Mouse (Mus musculus): Measurements from ENCODE around the gene Ppp6r3. TPM values are rescaled to one million over a fixed set of nuclear protein-coding genes. Genes with fewer than 3 reads are reported as not detected.
"Not testable (repeated sequence)": the region's sequence is repeated elsewhere in the genome, so short reads cannot be mapped to it uniquely, and the experiment has no call there.

Gene Ppp6r3
- polyA plus RNA-seq, 1 experiment = 88.1 TPM

DNA sequence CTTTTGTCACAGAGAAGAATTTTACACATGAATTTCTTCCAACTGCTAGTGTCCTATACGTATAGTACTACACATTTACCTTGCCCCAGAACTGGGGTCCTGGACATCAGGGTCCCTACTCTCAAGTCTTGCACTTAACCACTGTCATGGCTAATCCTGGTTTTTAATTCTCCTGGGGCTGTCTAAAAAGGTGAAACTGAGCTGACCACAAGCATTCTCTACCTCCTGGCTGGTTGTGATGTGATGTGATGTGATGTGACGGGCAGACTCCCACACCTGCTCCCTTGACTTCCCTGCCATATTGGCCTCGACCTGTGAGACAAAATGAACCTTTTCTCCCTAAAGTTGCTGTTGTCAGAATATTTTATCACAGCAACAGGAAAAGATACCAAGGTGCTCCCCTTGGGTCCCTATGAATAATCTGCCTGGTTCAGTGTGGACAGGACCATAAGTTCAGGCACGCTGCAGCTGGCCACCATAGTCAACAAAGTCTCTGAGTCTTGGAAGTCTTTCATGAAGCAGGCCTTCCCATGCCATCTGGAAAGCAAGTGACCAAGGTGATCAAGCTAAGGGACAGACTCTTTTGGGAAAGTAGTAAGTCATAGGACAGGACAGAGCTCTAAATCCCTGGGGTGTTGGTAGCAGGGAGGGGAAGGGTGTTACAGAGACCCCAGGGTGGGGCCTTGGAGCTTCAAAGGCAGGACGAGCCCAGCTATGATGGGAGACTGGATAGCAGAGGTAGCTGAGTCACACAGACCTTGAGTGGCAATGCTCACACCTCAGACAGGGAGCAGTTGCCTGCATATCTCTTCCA, 1.1 kb upstream of the Ppp6r3 start:
- no peak for DNase-seq (ENCODE audit: extremely low spot score in 1 of 2, low spot score in 1 of 2)

GRCm38 (mm10) chr19:3575276-3575631, 295 bp downstream of the Ppp6r3 start:
- DNase-seq (ENCODE audit: extremely low spot score in 1 of 2, low spot score in 1 of 2) = no peak

- no peak for DNase-seq (ENCODE audit: extremely low spot score in 1 of 2, low spot score in 1 of 2)
Observed at GRCm38 (mm10) chr19:3574593-3575094, 905 bp downstream of the Ppp6r3 start.

DNA sequence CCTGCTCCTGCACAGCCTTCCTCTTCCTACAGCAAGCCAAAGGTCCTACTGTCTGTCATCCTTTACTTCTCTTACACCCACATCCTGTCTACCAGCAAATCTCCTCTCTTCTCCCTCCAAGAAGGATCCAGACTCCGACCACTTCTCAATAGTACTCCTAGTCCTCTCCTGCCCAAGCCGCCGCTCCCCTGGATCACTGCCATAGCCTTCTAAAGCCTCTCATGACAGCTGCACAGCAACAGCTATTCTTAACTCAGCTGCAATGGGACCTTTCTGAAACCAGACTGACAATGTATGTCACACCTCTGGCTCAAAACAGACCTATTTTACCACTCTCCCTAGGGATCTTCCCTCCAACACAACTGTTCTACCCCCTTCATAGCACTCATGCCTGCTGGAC, 11.2 kb downstream of the Ppp6r3 start:
- no peak for DNase-seq (ENCODE audit: extremely low spot score in 1 of 2, low spot score in 1 of 2)

- DNase-seq (ENCODE audit: extremely low spot score in 1 of 2, low spot score in 1 of 2) = no peak
Observed at GRCm38 (mm10) chr19:3562752-3563151, 12.8 kb downstream of the Ppp6r3 start.

DNA sequence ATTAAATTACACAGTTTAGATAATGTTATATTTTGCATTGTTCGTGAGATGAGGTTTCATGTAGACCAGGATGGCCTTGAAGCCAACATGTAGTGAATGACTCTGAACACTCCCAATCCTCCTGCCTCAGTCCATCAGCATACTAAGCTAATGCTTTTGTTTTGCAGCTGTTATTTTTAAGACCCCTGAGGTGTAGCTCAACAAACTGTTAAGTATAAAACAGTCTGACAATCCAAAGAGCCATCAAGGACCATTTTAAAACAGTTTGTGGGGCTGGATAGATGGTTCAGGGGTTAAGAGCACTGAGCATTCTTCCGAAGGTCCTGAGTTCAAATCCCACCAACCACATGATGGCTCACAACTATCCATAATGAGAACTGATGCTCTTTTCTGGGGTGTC, 13.3 kb downstream of the Ppp6r3 start:
- no peak for DNase-seq (ENCODE audit: extremely low spot score in 1 of 2, low spot score in 1 of 2)

DNA sequence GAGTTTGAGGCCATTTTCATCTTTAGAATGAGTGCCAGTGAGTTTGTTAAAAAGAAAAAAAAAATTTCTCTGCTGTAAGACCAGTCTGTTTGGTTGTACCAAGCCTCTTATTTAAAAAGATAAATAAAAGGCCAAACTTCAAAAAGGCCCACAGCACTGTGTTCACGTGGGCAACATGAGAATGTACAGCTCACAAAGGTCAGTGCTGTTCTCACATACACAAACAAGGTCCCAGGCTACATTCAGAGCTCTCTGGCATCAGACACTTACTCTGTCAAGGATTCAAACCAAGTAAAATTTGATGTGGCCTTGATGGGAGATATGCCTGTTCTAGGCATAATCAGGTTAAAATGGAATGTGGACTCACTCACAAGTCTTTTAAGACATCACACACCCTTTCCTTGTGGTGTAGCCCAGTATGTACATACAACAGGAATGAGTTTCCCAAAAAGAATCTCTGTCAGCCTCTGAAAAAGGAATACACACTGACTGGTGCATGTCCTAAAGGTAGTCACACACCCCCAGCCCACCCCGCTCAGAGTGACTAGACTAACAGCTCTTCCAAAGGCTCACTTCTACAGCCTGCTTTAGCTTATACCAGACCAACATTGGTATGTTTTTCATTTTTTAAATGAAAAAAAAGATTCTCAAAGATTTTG, 19.3 kb downstream of the Ppp6r3 start:
- DNase-seq (ENCODE audit: extremely low spot score in 1 of 2, low spot score in 1 of 2) = no peak

DNA sequence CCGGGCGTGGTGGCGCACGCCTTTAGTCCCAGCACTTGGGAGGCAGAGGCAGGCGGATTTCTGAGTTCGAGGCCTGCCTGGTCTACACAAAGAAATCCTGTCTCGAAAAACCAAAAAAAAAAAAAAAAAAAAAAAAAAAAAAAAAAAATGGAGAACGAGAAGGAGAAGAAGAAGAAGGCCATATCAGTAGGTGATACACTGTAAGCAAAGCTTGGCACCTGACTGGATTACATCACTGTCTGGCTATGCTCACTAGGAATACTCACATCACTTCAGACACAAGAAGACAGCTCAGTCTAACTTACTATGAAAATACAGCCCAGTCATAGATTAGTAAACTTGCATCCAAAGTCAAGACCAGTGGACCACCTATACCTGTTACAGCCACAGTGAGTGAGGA, 20.8 kb downstream of the Ppp6r3 start:
- DNase-seq (ENCODE audit: extremely low spot score in 1 of 2, low spot score in 1 of 2) = no peak

DNA sequence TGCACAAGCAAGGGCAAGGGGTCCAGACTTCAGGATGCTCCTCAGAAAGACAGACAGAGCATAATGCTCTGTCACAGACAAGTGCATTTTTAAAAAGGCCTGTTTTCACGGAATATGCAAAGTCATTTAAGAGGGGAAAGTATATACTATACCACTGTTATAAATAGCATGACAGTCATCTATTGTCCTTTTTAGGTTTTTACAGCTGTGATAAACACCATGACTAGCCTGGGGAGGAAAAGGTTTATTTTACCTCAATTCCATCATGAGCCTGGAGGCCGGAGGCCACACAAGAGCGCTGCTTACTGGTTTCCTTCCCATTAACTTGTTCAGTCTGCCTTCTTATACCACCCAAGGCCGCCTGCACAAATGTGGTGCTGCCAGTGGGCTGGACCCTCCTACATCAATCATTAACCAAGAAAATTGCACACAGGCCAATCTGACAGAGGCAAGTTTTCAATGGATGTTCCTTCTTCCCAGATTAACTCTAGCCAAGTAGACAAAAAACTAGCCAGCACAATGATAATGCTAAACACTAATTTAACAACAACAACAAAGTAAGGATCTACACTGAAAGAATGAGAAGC, 23.9 kb downstream of the Ppp6r3 start:
- no peak for DNase-seq (ENCODE audit: extremely low spot score in 1 of 2, low spot score in 1 of 2)

GRCm38 (mm10) chr19:3550101-3550500, 25.4 kb downstream of the Ppp6r3 start:
- DNase-seq (ENCODE audit: extremely low spot score in 1 of 2, low spot score in 1 of 2) = no peak

DNA sequence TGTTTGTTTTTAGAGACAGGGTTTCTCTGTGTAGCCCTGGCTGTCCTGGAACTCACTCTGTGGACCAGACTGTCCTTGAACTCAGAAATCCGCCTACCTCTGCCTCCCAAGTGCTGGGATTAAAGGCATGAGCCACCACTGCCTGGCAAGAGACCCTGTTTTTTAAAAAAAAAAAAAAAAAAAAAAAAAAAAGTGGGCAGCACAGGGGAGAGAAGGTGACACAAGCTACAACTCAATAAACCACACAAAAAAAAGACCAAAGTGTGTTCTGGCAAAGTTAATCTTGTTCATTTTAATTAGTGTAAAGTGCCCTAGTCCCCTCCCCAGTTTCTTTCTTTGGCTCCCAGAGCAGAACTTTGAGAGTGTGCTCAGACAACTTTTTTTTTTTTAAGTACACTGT, 26.3 kb downstream of the Ppp6r3 start:
- DNase-seq (ENCODE audit: extremely low spot score in 1 of 2, low spot score in 1 of 2) = no peak

DNA sequence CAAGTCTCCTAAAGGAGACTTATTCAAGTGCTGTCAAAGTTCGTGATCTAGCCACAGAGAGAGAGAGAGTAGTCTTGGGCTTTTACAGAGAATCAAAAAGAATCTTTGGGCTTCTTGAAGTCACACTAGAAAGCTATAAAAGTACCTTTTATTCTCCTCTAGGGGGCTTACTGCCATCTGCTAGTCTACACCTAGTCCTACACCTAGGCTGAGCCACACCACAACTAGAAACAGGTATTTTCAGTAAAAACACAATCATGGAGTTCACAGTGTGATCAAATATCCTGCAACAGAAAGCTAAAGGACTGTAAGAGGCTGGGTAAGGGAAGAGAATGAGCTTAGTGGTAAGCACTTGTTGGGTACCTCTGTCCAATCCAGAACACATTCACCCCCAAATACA, 27.2 kb downstream of the Ppp6r3 start:
- DNase-seq (ENCODE audit: extremely low spot score in 1 of 2, low spot score in 1 of 2) = no peak

GRCm38 (mm10) chr19:3544995-3545394, 30.6 kb downstream of the Ppp6r3 start:
- DNase-seq (ENCODE audit: extremely low spot score in 1 of 2, low spot score in 1 of 2) = no peak

GRCm38 (mm10) chr19:3542591-3542990, 33.0 kb downstream of the Ppp6r3 start:
- no peak for DNase-seq (ENCODE audit: extremely low spot score in 1 of 2, low spot score in 1 of 2)

GRCm38 (mm10) chr19:3540997-3541396, 34.6 kb downstream of the Ppp6r3 start:
- DNase-seq (ENCODE audit: extremely low spot score in 1 of 2, low spot score in 1 of 2) = no peak

- no peak for DNase-seq (ENCODE audit: extremely low spot score in 1 of 2, low spot score in 1 of 2)
Observed at GRCm38 (mm10) chr19:3540254-3540653, 35.3 kb downstream of the Ppp6r3 start.

DNA sequence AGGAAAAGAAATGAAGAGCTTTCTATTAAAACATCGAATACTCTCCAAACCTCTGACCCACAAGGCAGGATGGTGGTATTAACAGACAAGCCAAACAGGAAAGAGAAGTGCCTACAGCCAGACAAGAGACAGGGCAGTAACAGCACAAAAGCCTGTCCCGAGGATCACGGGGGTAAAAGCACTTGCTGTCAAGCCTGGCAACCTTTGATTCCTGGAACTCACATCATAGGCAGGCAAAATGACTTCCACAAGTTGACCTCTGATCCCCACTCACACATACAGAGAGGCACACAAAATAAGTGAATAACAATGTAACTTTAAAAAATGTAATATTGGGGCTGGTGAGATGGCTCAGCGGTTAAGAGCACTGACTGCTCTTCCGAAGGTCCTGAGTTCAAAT, 36.1 kb downstream of the Ppp6r3 start:
- DNase-seq (ENCODE audit: extremely low spot score in 1 of 2, low spot score in 1 of 2) = no peak

GRCm38 (mm10) chr19:3537658-3538057, 37.9 kb downstream of the Ppp6r3 start:
- no peak for DNase-seq (ENCODE audit: extremely low spot score in 1 of 2, low spot score in 1 of 2)

DNA sequence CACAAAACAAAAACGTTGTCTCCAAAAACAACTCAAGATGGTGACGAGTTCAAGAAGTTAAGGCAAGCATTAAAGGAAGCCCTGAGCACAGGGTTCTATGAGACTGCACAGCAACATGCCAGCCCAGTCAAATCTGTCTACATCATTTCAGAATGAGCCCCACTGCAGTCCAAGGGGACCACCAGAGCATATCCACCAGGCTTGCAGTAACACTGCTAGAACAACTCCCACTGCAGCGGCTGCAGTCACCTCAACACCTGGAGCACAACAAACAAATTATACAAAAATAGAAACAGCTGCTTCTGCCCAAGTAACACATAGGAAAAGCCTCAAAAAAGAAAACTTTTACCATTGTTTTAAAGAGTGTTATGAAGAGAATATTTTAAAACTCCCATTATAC, 40.6 kb downstream of the Ppp6r3 start:
- no peak for DNase-seq (ENCODE audit: extremely low spot score in 1 of 2, low spot score in 1 of 2)

DNA sequence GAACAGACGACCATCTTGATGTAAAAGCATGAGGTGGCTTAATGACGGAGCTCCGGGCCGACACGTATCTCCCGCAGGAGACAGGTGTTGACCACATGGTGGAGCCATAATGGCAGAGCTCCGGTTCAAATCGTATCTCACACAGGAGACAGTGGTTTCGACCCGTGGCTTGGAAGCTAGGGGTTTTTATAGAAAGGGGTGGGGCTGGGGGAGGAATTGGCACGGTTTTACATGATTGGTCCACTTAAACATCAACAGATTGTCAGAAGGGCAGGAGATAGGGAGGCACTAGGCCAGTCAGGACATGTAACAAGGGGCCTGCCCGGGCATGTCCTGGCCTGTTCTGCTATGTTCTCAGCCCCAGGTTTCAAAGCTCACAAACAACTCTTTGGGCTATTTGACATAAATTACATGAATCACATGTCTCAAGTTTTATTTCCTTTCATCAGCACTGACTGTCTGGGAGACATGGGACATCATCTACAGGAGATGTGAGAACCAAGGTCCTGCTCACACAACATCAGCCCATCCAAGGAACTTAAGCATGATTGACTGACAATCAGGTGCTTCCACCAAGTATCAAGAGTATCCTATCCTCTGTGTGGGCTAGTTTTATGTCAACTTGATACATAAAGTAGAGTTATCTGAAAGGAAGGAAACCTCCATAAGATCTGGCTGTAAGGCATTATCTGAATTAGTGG, 42.1 kb downstream of the Ppp6r3 start:
- not testable (repeated sequence) for DNase-seq (ENCODE audit: extremely low spot score in 1 of 2, low spot score in 1 of 2)

- no peak for DNase-seq (ENCODE audit: extremely low spot score in 1 of 2, low spot score in 1 of 2)
Observed at GRCm38 (mm10) chr19:3532717-3533260, 42.8 kb downstream of the Ppp6r3 start.

All from frontal cortex, adult 2 months (tissue).